Mouse (Mus musculus): ENCODE results near the gene Scml2. TPM values are rescaled to one million over a fixed set of nuclear protein-coding genes. Genes with fewer than 3 reads are reported as not detected.
"Not testable (repeated sequence)": the region's sequence is repeated elsewhere in the genome, so short reads cannot be mapped to it uniquely, and the experiment has no call there.

Scml2 gene
- polyA plus RNA-seq (2015; fragmentation: Nextera tagmentation; extraction: Ambion mirVana) = 4.5 TPM in 2 replicates

DNA sequence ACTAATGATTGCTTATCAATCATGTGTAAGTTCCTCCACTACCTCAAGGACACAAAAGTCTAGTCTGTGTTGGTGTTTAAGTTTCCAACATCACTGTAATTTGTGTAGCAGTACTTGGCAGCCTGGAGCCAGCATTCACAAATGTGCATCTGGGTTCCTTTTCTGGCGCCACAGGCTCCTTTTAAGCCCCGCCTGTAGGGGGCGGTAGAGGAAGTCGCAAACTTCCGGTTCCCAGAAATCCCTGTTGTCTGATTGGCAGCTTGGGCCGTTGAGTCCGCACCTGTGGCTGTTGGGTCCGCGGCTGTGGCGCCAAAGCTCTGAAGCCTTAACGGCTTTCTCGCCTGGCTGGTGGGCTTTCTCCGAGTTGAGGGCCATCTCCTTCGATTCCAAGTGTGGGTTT lies at the start of gene Scml2:
Gene Scml2, plus strand, starts transcription at position 301 of the 400 bp plus-strand sequence.
- not testable (repeated sequence) for ATAC-seq (ENCODE audit: insufficient number of reproducible peaks, insufficient read depth, low FRiP score, low TSS enrichment, low read depth); H3K9ac ChIP-seq; H3K4me2 ChIP-seq; H3K9me3 ChIP-seq; H3K36me3 ChIP-seq; H3K4me3 ChIP-seq; H3K27ac ChIP-seq; H3K4me1 ChIP-seq; H3K27me3 ChIP-seq
- WGBS = 91% methylated on average over 4 of the region's 14 CpGs

DNA sequence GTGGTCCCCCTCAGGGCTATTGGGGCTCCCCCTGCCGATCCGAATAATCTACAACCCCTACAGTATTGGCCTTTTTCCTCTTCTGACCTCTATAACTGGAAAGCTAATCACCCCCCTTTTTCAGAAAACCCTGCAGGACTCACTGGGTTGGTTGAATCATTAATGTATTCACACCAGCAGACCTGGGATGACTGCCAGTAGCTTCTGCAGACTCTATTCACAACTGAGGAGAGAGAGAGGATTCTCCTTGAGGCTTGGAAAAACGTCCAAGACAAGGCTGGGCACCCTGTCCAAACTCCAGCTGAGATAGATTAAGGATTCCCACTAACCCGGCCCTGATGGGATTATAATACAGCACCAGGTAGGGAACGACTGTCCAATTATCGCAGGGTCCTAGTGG lies 41.4 kb upstream of the Scml2 start:
- H3K36me3 ChIP-seq; H3K4me3 ChIP-seq; H3K27me3 ChIP-seq; H3K4me2 ChIP-seq; H3K9ac ChIP-seq; H3K9me3 ChIP-seq; H3K4me1 ChIP-seq; ATAC-seq (ENCODE audit: insufficient number of reproducible peaks, insufficient read depth, low FRiP score, low TSS enrichment, low read depth); H3K27ac ChIP-seq: not testable (repeated sequence)
- 89% methylated on average over 6 of the region's 6 CpGs for WGBS

DNA sequence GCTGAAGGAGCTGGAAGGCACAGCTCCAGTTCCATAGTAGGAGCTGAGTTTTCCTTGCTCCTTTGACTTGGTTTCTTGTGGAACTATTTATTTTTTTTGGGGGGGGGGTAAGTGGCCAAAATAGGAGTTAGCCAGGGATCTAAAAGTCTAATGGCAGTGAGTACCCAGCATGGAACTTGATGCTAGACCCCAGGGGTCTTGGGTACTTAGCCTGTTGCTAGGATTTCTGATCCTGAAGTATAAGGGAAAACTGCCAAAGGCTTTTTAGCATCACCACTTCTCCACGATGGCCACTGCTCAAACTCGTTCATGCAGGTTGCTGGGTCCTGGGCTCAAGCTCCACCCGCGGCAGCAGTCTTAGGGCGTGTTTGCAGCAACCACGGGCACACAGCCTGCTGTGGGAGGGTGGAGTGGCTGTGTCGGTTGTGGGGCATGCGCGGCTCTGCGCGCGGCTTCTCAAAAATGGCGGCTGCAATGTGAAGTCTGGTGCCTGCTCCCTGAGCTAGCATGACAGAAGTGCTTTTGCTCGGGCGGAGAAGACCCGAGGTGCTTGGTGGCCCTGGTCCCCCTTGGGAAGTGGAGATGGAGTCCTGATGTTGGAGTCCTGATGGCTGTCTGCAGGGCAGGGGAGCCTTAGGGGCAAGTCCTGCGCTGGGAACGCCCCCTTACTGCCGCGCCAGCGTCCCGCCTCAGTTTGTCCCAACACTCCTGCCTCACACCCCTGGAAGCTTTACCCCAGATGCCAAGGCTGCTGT lies 45.5 kb downstream of the Scml2 start:
- Histone ChIP-seq H3K4me1 (no peaks in the 10 kb centered on the region), H3K4me2 (peak overlapping the region; percentile 65), H3K9ac (peak overlapping the region; percentile 69), H3K4me3 (peak overlapping the region; percentile 53), H3K27ac (peak overlapping the region; percentile 28; the same call in 1 of the 2 replicates), H3K27me3 (peaks cover 13% of the 10 kb centered on the region), H3K36me3 (no peaks in the 10 kb centered on the region), H3K9me3 (no peaks in the 10 kb centered on the region)
- WGBS = 32% methylated on average over 22 of the region's 22 CpGs
- ATAC-seq (ENCODE audit: insufficient number of reproducible peaks, insufficient read depth, low FRiP score, low TSS enrichment, low read depth) = peak; percentile 87

DNA sequence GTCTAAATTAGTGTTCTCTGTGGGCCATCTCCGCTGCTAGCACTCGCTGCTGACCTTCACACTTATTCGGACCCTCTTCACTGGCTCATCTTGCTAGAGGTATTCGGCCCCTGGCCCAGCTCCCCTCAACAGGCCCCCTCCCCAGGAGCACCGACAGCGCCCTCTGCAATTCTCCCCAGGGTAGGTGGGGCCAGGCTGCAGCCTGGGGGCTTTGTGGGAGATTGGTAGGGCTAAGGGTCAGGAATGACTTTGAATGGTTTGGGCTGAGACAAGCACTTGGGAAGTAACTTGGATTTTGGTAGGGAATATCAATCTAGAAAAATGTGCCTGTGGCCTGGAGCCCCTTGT lies 46.0 kb downstream of the Scml2 start:
- no peaks in the 10 kb centered on the region for H3K9me3 ChIP-seq
- H3K36me3 ChIP-seq = no peaks in the 10 kb centered on the region
- H3K4me3 ChIP-seq = peak overlapping the region; percentile 53
- no peaks in the 10 kb centered on the region for H3K4me1 ChIP-seq
- H3K9ac ChIP-seq = peak overlapping the region; percentile 69
- H3K27me3 ChIP-seq = peaks cover 13% of the 10 kb centered on the region
- 16% methylated on average over 6 of the region's 6 CpGs for WGBS
- ATAC-seq (ENCODE audit: insufficient number of reproducible peaks, insufficient read depth, low FRiP score, low TSS enrichment, low read depth) = no peak
- peak overlapping the region; percentile 65 for H3K4me2 ChIP-seq
- peak overlapping the region; percentile 28; the same call in 1 of the 2 replicates for H3K27ac ChIP-seq

DNA sequence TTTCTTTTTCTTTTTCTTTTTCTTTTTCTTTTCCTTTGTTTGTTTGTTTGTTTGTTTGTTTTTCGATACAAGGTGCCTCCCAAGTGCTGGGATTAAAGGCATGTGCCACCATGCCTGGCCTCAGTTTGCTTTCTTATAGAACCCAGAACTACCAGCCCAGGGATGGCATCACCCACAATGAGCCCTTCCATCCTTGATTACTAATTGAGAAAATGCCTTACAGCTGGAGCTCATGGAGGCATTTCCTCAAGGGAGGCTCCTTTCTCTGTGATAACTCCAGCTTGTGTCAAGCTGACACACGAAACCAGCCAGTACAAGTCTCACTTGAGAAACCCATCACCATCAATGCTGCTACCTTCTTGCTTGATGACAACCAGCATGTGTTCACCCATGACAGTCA lies 170.2 kb downstream of the Scml2 start, which contains the start of gene Gm15262:
Gene Gm15262, plus strand, starts transcription at position 301 of the 400 bp plus-strand sequence.
- WGBS = 52% methylated on average over 2 of the region's 2 CpGs
- H3K4me3 ChIP-seq; H3K9ac ChIP-seq; H3K4me1 ChIP-seq; H3K27me3 ChIP-seq; H3K36me3 ChIP-seq; ATAC-seq (ENCODE audit: insufficient number of reproducible peaks, insufficient read depth, low FRiP score, low TSS enrichment, low read depth); H3K9me3 ChIP-seq; H3K27ac ChIP-seq; H3K4me2 ChIP-seq: not testable (repeated sequence)

Other genes with a start within 250 kb of the Scml2 start
- 0.17 and 0.47 TPM in 2 replicates for gene Gja6, start 210.1 kb upstream of the Scml2 start, polyA plus RNA-seq (2015; fragmentation: Nextera tagmentation; extraction: Ambion mirVana)
- gene Cdkl5, start 122.5 kb upstream of the Scml2 start, polyA plus RNA-seq (2015; fragmentation: Nextera tagmentation; extraction: Ambion mirVana) = 3.0 and 3.4 TPM in 2 replicates
- not detected in 2 replicates for gene Gm15262, start 170.3 kb downstream of the Scml2 start, polyA plus RNA-seq (2015; fragmentation: Nextera tagmentation; extraction: Ambion mirVana)